Mouse (Mus musculus) thymus, postnatal 0 days (tissue): ENCODE measurements at regions not wholly inside any gene's neighbourhood (a gene's known extent, or its start where the extent isn't known, plus 50 kb on each side); places are given as distances from the start of the nearest gene placed in this dataset.
"Not testable (repeated sequence)": the region's sequence is repeated elsewhere in the genome, so short reads cannot be mapped to it uniquely, and the experiment has no call there.

Experiments
- DNase-seq: peaks from one replicate; pipeline ENCODE4 v3.0.0-alpha.2; 2015; ENCODE audit warnings: low spot score

DNA sequence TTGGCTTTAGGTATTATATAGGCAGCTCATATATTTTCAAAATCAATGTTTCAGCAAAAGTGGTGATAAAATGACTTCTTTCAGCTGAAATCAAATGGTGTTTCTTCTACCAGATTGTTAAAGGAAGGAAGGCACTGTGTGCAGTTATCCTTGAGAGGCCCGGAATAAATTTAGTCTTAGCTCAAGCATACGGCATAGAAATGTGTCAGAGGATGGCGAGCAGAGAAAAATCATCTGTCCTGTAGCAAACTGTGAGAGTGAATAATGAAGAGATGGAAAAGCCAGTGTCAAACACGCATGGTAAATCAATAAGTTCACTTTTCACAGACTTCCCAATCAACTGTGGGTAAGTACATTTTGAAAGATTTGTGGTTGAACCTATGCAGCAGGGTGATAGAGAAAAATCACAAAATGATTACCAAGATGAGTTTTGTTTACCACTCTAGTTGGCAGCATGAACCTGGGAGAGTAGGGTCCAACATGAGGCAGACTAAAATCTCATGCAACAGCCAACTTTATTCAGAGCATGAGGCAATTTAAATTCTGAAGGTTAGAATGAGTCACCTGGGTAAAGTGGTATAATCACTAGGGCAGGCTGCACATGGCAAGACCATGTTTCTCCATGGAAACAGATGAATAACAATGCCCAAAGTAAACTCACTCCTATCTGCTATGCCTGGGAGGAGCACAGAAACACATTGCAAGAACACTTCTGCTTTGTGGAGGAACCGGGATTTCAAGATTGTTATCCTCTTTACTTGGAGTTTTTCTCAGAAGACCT lies 55.7 kb downstream of the AI429214 start:
- no peak for DNase-seq

DNA sequence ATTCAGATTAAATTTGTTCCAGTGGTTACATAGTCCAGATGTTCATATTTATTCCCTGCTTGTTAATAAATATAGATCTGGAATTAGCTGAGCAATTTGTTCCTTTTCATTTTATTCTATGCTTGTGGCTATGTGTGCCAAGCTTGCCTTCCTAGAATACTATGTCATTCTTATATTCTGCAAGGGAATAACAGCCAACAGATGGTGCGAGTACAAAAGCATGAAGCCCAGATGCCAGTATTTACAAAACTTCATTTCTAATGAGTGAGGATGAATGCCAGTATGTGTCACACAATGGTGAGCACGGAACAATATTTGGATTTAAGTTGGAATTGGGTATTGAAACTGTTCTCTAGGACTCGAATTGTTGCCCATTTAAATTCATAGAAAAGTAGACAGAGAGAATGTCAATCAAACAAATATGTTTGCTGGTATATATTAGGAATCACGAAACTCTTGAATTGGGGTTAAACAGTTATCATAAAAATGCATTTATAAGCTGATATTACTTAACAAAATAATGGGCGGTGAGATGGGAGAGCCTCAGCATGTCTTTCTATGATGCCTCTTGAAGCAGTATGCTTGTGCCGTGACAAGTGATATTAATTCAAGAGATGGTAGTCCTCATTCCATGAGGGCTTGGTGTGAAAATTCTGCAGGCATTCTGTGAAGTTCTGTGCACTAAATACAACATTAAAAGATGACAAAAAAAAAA lies 56.7 kb downstream of the AI429214 start:
- DNase-seq = no peak

GRCm38 (mm10) chr8:37050684-37051028 lies 57.3 kb downstream of the AI429214 start:
- no peak for DNase-seq

GRCm38 (mm10) chr8:37056376-37056775 lies 63.0 kb downstream of the AI429214 start:
- DNase-seq = no peak

DNA sequence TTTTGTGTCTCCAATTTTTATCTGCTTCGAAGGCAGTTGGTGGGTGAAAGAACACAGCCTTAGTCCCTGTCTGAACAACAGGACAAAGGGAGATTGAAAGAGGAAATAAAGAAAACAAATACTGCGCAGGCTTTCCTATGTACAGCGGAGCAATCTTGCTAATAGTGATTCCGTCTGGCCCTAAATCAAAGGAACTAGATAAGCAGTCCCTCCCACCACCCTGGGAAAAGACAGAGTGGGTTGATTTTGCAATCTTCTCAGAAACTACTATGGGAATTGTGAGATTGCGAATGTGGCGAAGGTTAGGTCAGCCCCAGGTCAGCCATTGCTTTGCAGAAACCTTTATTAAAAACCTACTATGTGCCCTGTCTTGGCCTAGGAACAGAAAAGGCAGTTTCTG lies 65.0 kb downstream of the AI429214 start:
- DNase-seq = no peak

GRCm38 (mm10) chr8:37062012-37062944 lies 68.9 kb downstream of the AI429214 start:
- DNase-seq = peak; percentile 43

DNA sequence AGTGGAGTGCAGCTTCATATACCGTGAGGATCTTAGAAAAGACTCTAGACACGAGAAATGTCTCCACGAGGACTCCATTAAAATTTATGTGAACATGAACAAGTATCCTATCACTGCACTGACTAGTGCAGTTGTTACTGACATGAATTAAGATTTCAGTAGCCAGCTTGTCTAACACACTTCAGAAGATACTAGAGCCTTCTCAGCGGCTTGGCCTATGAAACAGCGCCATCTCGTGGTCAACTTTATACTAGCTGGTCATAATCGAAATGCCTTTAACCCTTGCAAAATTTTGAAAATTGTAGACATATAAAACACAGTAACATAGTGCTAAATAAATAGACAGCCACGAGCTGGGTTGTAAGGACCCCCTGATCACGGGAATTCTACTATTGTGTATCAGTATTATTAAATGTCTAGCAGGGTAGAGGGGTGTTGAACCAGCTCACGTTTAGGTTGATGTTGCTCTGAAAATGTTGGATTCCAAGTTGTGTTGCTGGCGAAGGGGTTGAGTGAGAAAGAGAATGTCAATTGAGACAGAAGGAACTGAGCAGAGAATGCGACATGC lies 70.4 kb downstream of the AI429214 start:
- DNase-seq = peak; percentile 50

DNA sequence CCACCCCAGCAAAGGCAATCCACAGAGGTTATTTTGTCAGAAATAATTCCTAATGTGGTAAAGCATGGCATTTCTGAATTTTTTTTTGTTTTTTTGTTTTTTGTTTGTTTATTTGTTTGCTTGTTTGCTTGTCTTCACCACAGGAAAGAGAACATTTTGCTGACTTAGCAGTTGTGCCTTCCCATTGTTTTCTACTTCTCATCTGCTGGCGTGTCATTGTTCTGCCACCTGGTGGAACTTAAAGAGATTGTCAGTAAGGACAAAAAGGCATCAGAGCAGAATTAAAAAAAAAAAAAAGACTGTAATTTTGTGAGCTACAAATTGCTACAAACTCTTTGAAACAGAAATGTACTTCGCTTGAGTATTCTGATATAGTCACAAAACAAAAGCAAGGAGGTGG lies 79.5 kb downstream of the AI429214 start:
- DNase-seq = no peak

GRCm38 (mm10) chr8:37099727-37100126 lies 106.3 kb downstream of the AI429214 start:
- no peak for DNase-seq

GRCm38 (mm10) chr8:37112386-37112785 lies 119.0 kb downstream of the AI429214 start:
- not testable (repeated sequence) for DNase-seq

DNA sequence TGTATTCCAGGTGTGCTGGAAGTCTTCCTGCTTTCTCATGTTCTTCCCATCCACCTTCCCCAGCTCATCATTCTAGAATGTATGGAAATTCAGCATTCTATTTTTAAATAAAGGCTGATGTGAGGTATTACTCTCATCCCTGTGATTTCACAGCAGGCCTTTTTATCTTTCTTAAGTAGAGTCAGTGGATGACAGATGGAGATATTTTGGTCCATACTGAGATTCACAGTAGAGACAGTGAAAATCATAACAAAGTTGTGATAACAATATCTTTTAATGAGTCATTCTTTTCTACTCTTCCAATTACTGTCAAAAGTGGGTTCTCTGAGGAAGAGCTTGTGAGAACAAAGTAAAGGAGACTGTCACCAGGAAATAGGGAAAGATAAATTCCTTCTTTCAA lies 132.4 kb downstream of the AI429214 start:
- no peak for DNase-seq

DNA sequence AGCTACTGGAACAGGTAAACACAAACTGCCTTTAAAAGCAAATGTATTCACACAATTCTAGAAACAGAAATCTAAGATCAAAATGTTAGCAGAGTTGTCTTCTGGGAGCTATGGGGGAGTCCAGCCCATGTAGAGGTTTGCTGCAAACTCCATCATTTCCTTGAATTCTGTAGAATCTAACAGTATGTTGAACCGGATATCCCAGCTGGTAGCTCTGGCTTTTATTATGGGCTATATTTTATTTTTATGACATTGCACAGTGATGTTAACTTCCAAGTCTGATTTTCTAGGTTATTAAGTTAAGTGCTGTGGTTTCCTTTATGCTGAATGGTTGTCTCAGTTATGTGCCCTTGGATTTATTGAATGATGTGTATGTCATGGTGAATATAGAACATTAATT lies 136.3 kb downstream of the AI429214 start:
- no peak for DNase-seq

- no peak for DNase-seq
Measured at GRCm38 (mm10) chr8:37131988-37132387, 138.6 kb downstream of the AI429214 start.

- no peak for DNase-seq
Measured at GRCm38 (mm10) chr8:37134192-37134964, 141.0 kb downstream of the AI429214 start.

- DNase-seq = no peak
Measured at GRCm38 (mm10) chr8:37150286-37150685, 156.9 kb downstream of the AI429214 start.

GRCm38 (mm10) chr8:37154361-37154760 lies 161.0 kb downstream of the AI429214 start:
- no peak for DNase-seq

- no peak for DNase-seq
Measured at GRCm38 (mm10) chr8:37154946-37155345, 161.5 kb downstream of the AI429214 start.

GRCm38 (mm10) chr8:37159481-37159880 lies 166.1 kb downstream of the AI429214 start:
- peak; percentile 35 for DNase-seq

- DNase-seq = no peak
Measured at GRCm38 (mm10) chr8:37196859-37197258, 203.5 kb downstream of the AI429214 start.

DNA sequence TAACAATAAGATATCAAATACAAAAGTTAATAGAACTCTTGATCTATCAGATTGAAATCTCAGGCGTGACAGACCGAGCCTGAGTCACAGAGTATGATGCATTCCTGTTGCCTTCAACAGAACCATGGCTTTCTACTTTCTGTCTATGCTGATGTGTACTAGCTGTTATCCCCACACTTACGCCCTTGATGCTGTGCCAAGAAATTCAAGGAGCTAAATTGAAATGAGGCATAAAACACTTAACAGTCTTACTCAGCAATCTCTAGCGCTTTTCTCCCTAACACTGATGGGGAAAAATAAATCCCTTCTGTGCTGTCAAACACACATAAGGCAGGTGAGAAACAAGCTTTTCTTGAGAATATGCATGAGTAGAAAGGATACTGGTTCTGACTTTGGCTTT lies 222.5 kb downstream of the AI429214 start:
- DNase-seq = no peak

GRCm38 (mm10) chr8:37227091-37227490 lies 233.7 kb downstream of the AI429214 start:
- no peak for DNase-seq
